Mouse (Mus musculus): ENCODE results near the gene Gm6034.

- TF ChIP-seq TAL1 (IDR thresholded peaks at IDR 0.05; ENCODE audit: low read length) (no peak), GATA1 (IDR thresholded peaks at IDR 0.05; ENCODE audit: low read length) (no peak)
Observed at GRCm38 (mm10) chr17:36020191-36021073, 22.3 kb upstream of the Gm6034 start, which contains the start of gene H2-T24.
